Mouse (Mus musculus) G1E-ER4 (cell line): ENCODE measurements around the gene Aatf. TPM values are rescaled to one million over a fixed set of nuclear protein-coding genes. Genes with fewer than 3 reads are reported as not detected.

ENCODE experiments used
- GATA1 ChIP-seq: IDR thresholded peaks from one replicate; pipeline ENCODE4 v1.8.0; 2012; ENCODE audit warnings: low read length, inconsistent platforms
- polyA plus RNA-seq: library from polyadenylated mRNA; stranded (reverse); fragments of >175 nt; gene quantifications from 2 replicates; pipeline ENCODE4 v1.2.3, GENCODE M21; 2012

The Aatf gene
- polyA plus RNA-seq, 1 experiment: 58.7 TPM

GRCm38 (mm10) chr11:84425736-84426632 lies 87.3 kb downstream of the Aatf start:
- TF ChIP-seq GATA1: no peak

GRCm38 (mm10) chr11:84420779-84421178 lies 92.5 kb downstream of the Aatf start:
- no peak for TF ChIP-seq GATA1

- peak; percentile 22 for TF ChIP-seq GATA1
These were observed 100.2 kb downstream of the Aatf start for GRCm38 (mm10) chr11:84413111-84413510.

- TF ChIP-seq GATA1: no peak
These were observed 101.0 kb downstream of the Aatf start for GRCm38 (mm10) chr11:84412201-84412934.

GRCm38 (mm10) chr11:84411642-84412018 lies 101.7 kb downstream of the Aatf start:
- no peak for TF ChIP-seq GATA1

- TF ChIP-seq GATA1: no peak
These were observed 102.3 kb downstream of the Aatf start for GRCm38 (mm10) chr11:84410879-84411641.

- no peak for TF ChIP-seq GATA1
These were observed 102.9 kb downstream of the Aatf start for GRCm38 (mm10) chr11:84410383-84410782.

GRCm38 (mm10) chr11:84406733-84407132 lies 106.6 kb downstream of the Aatf start:
- no peak for TF ChIP-seq GATA1

GRCm38 (mm10) chr11:84395010-84395409 lies 118.3 kb downstream of the Aatf start:
- TF ChIP-seq GATA1: no peak

GRCm38 (mm10) chr11:84393571-84393970 lies 119.8 kb downstream of the Aatf start:
- TF ChIP-seq GATA1: no peak

- TF ChIP-seq GATA1: no peak
These were observed 122.2 kb downstream of the Aatf start for GRCm38 (mm10) chr11:84391126-84391525.

GRCm38 (mm10) chr11:84389332-84389731 lies 124.0 kb downstream of the Aatf start:
- no peak for TF ChIP-seq GATA1

GRCm38 (mm10) chr11:84383891-84384290 lies 129.4 kb downstream of the Aatf start:
- no peak for TF ChIP-seq GATA1

GRCm38 (mm10) chr11:84382450-84382849 lies 130.9 kb downstream of the Aatf start:
- TF ChIP-seq GATA1: no peak

GRCm38 (mm10) chr11:84376510-84377365 lies 136.6 kb downstream of the Aatf start:
- TF ChIP-seq GATA1: no peak

- TF ChIP-seq GATA1: no peak
These were observed 137.3 kb downstream of the Aatf start for GRCm38 (mm10) chr11:84375951-84376496.
